Mouse (Mus musculus) erythroblast, embryonic 14.5 days (primary cell): ENCODE results near the gene Ociad1.

Source experiments
- GATA1 ChIP-seq: IDR thresholded peaks from 2 replicates; pipeline ENCODE4 v1.6.1; 2012; ENCODE audit warnings: low read length, inconsistent platforms, mixed read lengths
- TAL1 ChIP-seq: IDR thresholded peaks from 3 replicates; pipeline ENCODE4 v1.6.1; 2012; ENCODE audit warnings: low read length, inconsistent platforms, mixed read lengths

DNA sequence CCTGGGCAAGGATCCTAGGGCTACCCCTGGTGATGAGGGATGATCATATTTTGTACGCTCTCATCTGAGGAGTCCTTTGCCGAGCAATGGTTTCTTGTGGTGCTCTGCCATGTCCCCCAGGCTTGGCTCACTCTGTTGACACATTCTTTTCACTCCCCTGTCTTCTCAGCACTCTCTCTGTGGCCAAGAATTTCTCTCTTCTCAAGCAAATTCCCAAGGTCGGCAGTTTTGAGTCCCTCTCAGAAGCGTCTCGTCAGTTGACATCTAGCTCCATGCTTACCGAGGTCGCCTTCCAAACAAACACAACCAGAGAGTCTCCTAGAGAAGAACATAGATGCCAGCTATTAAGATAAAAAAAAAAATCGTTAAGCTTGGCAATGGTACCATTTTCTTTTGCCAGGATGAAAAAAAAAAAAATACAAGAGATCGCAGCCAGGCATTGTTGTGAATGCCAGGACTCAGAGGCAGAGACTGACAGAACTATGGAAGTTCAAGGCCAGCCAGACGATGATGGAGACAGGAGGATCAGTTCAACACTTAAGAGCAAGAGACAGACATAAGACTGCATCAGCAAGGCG, 23.9 kb upstream of the Ociad1 start:
- TF ChIP-seq GATA1 (no peak), TAL1 (no peak)
